Mouse (Mus musculus) gonadal fat pad, adult 2 months (tissue): ENCODE data around the gene Fancd2os. TPM values are rescaled to one million over a fixed set of nuclear protein-coding genes. Genes with fewer than 3 reads are reported as not detected.

ENCODE experiments used
- DNase-seq: peaks from one replicate; pipeline ENCODE4 v3.0.0-alpha.2; 2012; ENCODE audit warnings: low read depth
- polyA plus RNA-seq: library from polyadenylated mRNA; depleted of rRNA; stranded (reverse); fragments of >200 nt; gene quantifications from 2 replicates; pipeline ENCODE4 v1.2.3, GENCODE M21; 2012; rRNA removed

The Fancd2os gene
- polyA plus RNA-seq, 1 experiment, result not detected

- no peak for DNase-seq
Measured at GRCm38 (mm10) chr6:113605224-113605545, 4.7 kb upstream of the Fancd2os start.

- no peak for DNase-seq
Measured at GRCm38 (mm10) chr6:113604432-113605223, 4.1 kb upstream of the Fancd2os start, which contains the start of gene Brk1. Gene Brk1 (plus strand): TSS chr6:113604772.

GRCm38 (mm10) chr6:113603993-113604392, 3.5 kb upstream of the Fancd2os start:
- no peak for DNase-seq

- no peak for DNase-seq
Measured at GRCm38 (mm10) chr6:113602821-113603220, 2.3 kb upstream of the Fancd2os start.

GRCm38 (mm10) chr6:113599833-113600232, 682 bp downstream of the Fancd2os start:
- DNase-seq, result no peak

GRCm38 (mm10) chr6:113597945-113598344, 2.6 kb downstream of the Fancd2os start:
- DNase-seq, result no peak

- DNase-seq, result no peak
Measured at GRCm38 (mm10) chr6:113592637-113593036, 7.9 kb downstream of the Fancd2os start.

- no peak for DNase-seq
Measured at GRCm38 (mm10) chr6:113586466-113587183, 13.9 kb downstream of the Fancd2os start.

GRCm38 (mm10) chr6:113585065-113585464, 15.4 kb downstream of the Fancd2os start:
- no peak for DNase-seq

- DNase-seq, result no peak
Measured at GRCm38 (mm10) chr6:113583023-113583422, 17.5 kb downstream of the Fancd2os start.

GRCm38 (mm10) chr6:113579306-113579705, 21.2 kb downstream of the Fancd2os start:
- no peak for DNase-seq

GRCm38 (mm10) chr6:113576044-113576443, 24.5 kb downstream of the Fancd2os start:
- no peak for DNase-seq

- DNase-seq, result no peak
Measured at GRCm38 (mm10) chr6:113564557-113564956, 36.0 kb downstream of the Fancd2os start.

- DNase-seq, result no peak
Measured at GRCm38 (mm10) chr6:113559736-113560135, 40.8 kb downstream of the Fancd2os start.

Other genes starting within 250 kb of the Fancd2os start
- 25.7 and 29.9 TPM in 2 replicates for gene Tada3, start 222.8 kb downstream of the Fancd2os start, polyA plus RNA-seq
- 67.1 and 83.2 TPM in 2 replicates for gene Arpc4, start 222.6 kb downstream of the Fancd2os start, polyA plus RNA-seq
- 11.0 and 11.8 TPM in 2 replicates for gene Ttll3, start 211.5 kb downstream of the Fancd2os start, polyA plus RNA-seq
- 81.4 and 99.3 TPM in 2 replicates for gene Rpusd3, start 181.4 kb downstream of the Fancd2os start, polyA plus RNA-seq
- 1,279 and 2,693 TPM in 2 replicates for gene Cidec, start 165.0 kb downstream of the Fancd2os start, polyA plus RNA-seq
- 85.6 and 92.9 TPM in 2 replicates for gene Jagn1, start 158.1 kb downstream of the Fancd2os start, polyA plus RNA-seq
- gene Il17re, start 142.2 kb downstream of the Fancd2os start, polyA plus RNA-seq, result 18.2 and 18.9 TPM in 2 replicates
- 43.9 and 50.2 TPM in 2 replicates for gene Il17rc, start 129.3 kb downstream of the Fancd2os start, polyA plus RNA-seq
- 34.7 and 37.4 TPM in 2 replicates for gene Creld1, start 117.4 kb downstream of the Fancd2os start, polyA plus RNA-seq
- gene Prrt3, start 98.8 kb downstream of the Fancd2os start, polyA plus RNA-seq, result 0.09 TPM in 1 of 2 replicates, not detected in the other
- 61.9 and 71.6 TPM in 2 replicates for gene Emc3, start 69.1 kb downstream of the Fancd2os start, polyA plus RNA-seq
- gene Fancd2, start 69.0 kb downstream of the Fancd2os start, polyA plus RNA-seq, result 1.0 and 1.2 TPM in 2 replicates
- gene Brk1, start 4.1 kb upstream of the Fancd2os start, polyA plus RNA-seq, result 170 and 190 TPM in 2 replicates
- 25.7 and 41.1 TPM in 2 replicates for gene Vhl, start 23.2 kb upstream of the Fancd2os start, polyA plus RNA-seq
- gene Irak2, start 37.8 kb upstream of the Fancd2os start, polyA plus RNA-seq, result 44.2 and 49.0 TPM in 2 replicates
- 29.3 and 34.7 TPM in 2 replicates for gene Tatdn2, start 96.3 kb upstream of the Fancd2os start, polyA plus RNA-seq
- gene Ghrl, start 119.2 kb upstream of the Fancd2os start, polyA plus RNA-seq, result not detected in 2 replicates
- gene Sec13, start 140.0 kb upstream of the Fancd2os start, polyA plus RNA-seq, result 168 and 231 TPM in 2 replicates